Mouse (Mus musculus): ENCODE data around the gene Speg. TPM values are rescaled to one million over a fixed set of nuclear protein-coding genes. Genes with fewer than 3 reads are reported as not detected.

Gene Speg
- polyA plus RNA-seq, 1 experiment from 2014 or later, result 32.9 TPM

DNA sequence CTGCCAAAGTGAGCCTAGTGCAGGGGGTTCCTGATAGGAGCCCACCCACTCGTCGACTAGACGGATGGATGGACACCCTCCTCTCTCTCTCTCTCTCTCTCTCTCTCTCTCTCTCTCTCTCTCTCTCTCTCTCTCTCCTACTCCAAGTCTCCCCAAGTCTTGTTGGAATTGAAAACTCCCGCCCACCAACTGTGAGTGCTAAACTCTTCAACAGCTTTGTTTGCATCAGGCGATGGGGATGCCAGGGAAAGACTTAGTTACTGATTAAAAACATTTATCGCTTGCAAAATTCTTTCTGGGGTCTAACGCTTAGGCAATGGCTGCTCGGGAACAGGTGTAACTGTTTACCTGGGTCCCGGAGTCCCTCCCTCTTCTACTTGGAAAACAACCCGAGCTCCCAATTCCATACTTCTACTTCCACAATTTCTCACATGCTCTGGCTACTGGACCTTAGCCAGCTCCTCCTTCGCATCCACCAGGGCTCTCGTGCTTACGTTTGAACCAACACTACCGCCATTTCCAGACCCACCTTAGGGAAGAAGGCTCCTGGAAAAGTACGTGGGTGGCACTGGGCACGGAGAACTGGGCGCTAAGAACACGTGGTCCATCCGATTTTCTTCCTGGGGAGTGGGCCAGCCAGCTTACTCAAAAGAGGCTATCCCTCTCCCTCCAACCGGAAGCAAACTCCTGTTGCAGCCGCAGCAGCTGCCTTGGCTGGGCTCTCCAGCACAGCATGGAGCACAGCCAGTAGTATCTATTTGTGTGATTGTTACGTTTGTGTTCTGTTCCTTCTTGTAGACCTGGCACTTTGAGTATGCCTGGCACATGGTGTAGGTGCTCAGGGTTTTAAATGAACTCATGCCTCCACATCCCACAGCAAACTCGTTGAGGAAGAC lies 83.9 kb downstream of the Speg start:
- Histone ChIP-seq H3K36me3 (ENCODE audit: control insufficient read depth, insufficient read depth, low read length) (no peaks in the 10 kb centered on the region), H3K9ac (ENCODE audit: low read length) (peak overlapping the region; percentile 43), H3K4me2 (ENCODE audit: low read depth, severe bottlenecking) (peak overlapping the region; percentile 63), H3K9me3 (ENCODE audit: control insufficient read depth, low read length) (no peaks in the 10 kb centered on the region), H3K4me1 (ENCODE audit: control insufficient read depth, insufficient read depth, low read length) (peaks cover 37% of the 10 kb centered on the region), H3K4me3 (ENCODE audit: low read depth, low read length) (peak overlapping the region; percentile 25), H3K27ac (replicated peaks; ENCODE audit: low read depth, low read length) (no peak overlapping the region), H3K27me3 (ENCODE audit: control insufficient read depth, insufficient read depth, low read length) (peaks cover 9% of the 10 kb centered on the region)
- DNase-seq (ENCODE audit: low spot score) (no peak), ATAC-seq (ENCODE audit: insufficient number of reproducible peaks, low FRiP score, low TSS enrichment, low read depth) (no peak)
- 11% methylated on average over 23 of the region's 23 CpGs for WGBS

DNA sequence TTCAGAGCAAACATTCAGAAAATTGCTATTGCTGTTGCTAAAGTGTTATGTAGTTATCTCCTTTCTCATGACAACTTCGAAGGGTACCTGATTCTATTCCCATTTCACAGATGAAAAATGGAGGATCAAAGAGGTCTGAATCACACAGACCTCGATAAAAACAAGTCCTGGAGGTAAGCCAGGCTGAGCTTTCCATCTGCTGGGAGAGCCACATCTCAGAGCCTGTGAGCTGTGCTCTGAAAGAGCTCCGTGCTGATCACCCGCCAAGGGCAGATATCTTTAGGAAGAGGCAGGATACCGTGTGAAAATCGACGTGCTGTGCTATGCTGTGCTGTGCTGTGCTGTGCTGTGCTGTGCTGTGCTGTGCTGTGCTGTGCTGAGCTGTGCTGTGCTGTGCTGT lies 85.2 kb downstream of the Speg start:
- Histone ChIP-seq H3K36me3 (ENCODE audit: control insufficient read depth, insufficient read depth, low read length) (no peaks in the 10 kb centered on the region), H3K4me1 (ENCODE audit: control insufficient read depth, insufficient read depth, low read length) (peaks cover 29% of the 10 kb centered on the region), H3K9me3 (ENCODE audit: control insufficient read depth, low read length) (no peaks in the 10 kb centered on the region), H3K4me3 (ENCODE audit: low read depth, low read length) (no peak overlapping the region), H3K4me2 (ENCODE audit: low read depth, severe bottlenecking) (no peak overlapping the region), H3K27ac (replicated peaks; ENCODE audit: low read depth, low read length) (no peak overlapping the region), H3K9ac (ENCODE audit: low read length) (no peak overlapping the region), H3K27me3 (ENCODE audit: control insufficient read depth, insufficient read depth, low read length) (peaks cover 9% of the 10 kb centered on the region)
- ATAC-seq (ENCODE audit: insufficient number of reproducible peaks, low FRiP score, low TSS enrichment, low read depth), result no peak
- 86% methylated on average over 7 of the region's 7 CpGs for WGBS
- DNase-seq (ENCODE audit: low spot score), result no peak

DNA sequence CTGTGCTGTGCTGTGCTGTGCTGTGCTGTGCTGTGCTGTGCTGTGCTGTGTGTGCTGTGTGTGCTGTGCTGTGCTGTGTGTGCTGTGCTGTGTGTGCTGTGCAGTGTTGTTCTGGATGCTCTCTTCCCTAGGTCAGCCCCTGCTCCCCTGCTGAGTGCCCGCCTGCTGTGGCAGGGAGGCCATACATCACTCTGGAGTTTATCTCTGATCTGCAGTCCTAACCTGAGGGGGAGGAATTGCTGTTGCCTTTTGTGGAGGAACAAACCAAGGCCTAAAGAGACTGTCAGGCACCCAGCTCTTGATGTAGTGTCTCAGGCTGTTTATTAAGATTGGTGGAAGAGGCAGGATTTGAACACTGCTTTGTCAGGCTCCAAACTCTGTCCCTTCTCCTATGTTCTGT lies 87.5 kb downstream of the Speg start:
- Histone ChIP-seq H3K36me3 (ENCODE audit: control insufficient read depth, insufficient read depth, low read length) (no peaks in the 10 kb centered on the region), H3K4me3 (ENCODE audit: low read depth, low read length) (no peak overlapping the region), H3K9me3 (ENCODE audit: control insufficient read depth, low read length) (no peaks in the 10 kb centered on the region), H3K27ac (replicated peaks; ENCODE audit: low read depth, low read length) (no peak overlapping the region), H3K9ac (ENCODE audit: low read length) (no peak overlapping the region), H3K4me2 (ENCODE audit: low read depth, severe bottlenecking) (no peak overlapping the region), H3K4me1 (ENCODE audit: control insufficient read depth, insufficient read depth, low read length) (peaks cover 11% of the 10 kb centered on the region), H3K27me3 (ENCODE audit: control insufficient read depth, insufficient read depth, low read length) (peaks cover 6% of the 10 kb centered on the region; the same call in 1 of the 2 replicates)
- 40% methylated on average over 1 of the region's 1 CpGs for WGBS
- ATAC-seq (ENCODE audit: insufficient number of reproducible peaks, low FRiP score, low TSS enrichment, low read depth) (no peak), DNase-seq (ENCODE audit: low spot score) (no peak)

DNA sequence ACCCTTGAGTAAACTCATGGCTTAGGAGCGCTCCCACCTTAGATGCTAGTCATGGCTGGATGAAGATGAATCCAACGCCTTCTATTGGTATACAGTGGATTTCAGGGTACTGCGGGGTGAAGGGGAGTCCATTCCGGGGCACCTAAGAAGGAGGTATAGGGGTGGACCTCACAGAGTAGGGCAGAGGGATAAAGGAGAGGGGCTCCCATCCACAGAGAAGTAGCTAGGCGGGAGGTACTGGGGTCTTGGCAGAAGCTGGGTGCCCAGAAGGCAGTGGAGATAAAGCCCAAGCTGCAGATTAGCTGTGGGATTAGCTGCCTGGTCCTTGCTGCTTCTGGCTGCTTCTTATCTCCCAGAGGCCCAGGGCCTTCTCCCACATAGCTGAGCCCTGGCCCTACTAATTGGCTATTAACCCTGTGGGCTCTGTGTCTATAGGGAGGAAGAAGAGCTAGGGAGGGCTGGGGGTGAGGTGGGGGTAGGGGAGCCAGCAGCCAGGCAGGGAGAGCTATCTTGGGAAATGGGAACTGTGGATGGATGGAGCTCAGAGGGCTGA lies 88.6 kb downstream of the Speg start:
- WGBS, result 73% methylated on average over 5 of the region's 5 CpGs
- Histone ChIP-seq H3K27ac (replicated peaks; ENCODE audit: low read depth, low read length) (no peak overlapping the region), H3K36me3 (ENCODE audit: control insufficient read depth, insufficient read depth, low read length) (no peaks in the 10 kb centered on the region), H3K9me3 (ENCODE audit: control insufficient read depth, low read length) (no peaks in the 10 kb centered on the region), H3K4me3 (ENCODE audit: low read depth, low read length) (no peak overlapping the region), H3K27me3 (ENCODE audit: control insufficient read depth, insufficient read depth, low read length) (no peaks in the 10 kb centered on the region; the same call in 1 of the 2 replicates), H3K4me1 (ENCODE audit: control insufficient read depth, insufficient read depth, low read length) (peaks cover under 1% of the 10 kb centered on the region), H3K4me2 (ENCODE audit: low read depth, severe bottlenecking) (no peak overlapping the region; the same call in 1 of the 2 replicates), H3K9ac (ENCODE audit: low read length) (0 out of 2 replicates have a peak overlapping the region, but pooled peaks have one; percentile 7)
- ATAC-seq (ENCODE audit: insufficient number of reproducible peaks, low FRiP score, low TSS enrichment, low read depth), result no peak
- DNase-seq (ENCODE audit: low spot score), result no peak

DNA sequence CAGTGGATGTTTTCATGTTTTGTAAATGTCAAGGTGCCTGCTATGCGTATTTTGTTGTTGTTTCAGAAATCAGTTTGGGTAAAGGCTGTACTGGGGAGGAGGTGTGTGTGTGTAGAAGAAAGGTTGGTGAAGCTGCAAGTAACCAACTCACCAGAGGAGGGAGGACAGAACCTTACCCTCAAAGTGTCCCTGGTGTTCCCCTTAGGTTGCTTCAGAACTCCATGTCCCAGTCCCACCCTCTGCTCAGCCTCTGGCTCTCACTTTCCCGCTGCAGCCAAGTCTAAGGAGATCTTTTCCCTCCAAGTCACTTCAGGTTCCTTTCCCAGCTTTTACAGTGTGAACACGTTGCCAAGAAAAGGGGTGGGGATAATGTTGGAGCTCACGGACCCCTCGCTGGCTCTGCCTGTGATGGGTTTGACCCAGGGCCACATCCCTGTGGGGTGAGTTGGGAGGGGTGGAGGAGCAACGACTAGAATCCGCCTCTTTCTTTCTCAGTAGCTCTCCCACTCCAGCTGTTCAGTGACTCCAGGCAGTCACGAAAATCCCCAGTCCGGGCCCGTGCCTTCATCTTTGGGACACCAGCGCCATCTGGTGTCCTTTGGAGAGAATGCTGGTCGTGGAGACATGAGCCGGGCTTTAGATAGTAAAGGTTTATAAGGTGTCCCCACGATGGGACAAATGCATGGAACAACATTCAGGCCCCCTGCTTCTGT lies 92.3 kb downstream of the Speg start:
- Histone ChIP-seq H3K27me3 (ENCODE audit: control insufficient read depth, insufficient read depth, low read length) (peaks cover 2% of the 10 kb centered on the region; the same call in 1 of the 2 replicates), H3K27ac (replicated peaks; ENCODE audit: low read depth, low read length) (no peak overlapping the region), H3K36me3 (ENCODE audit: control insufficient read depth, insufficient read depth, low read length) (no peaks in the 10 kb centered on the region), H3K4me2 (ENCODE audit: low read depth, severe bottlenecking) (no peak overlapping the region), H3K9me3 (ENCODE audit: control insufficient read depth, low read length) (no peaks in the 10 kb centered on the region), H3K4me3 (ENCODE audit: low read depth, low read length) (no peak overlapping the region), H3K9ac (ENCODE audit: low read length) (no peak overlapping the region; the same call in 1 of the 2 replicates), H3K4me1 (ENCODE audit: control insufficient read depth, insufficient read depth, low read length) (no peaks in the 10 kb centered on the region)
- WGBS, result 6% methylated on average over 14 of the region's 14 CpGs
- peak; percentile 46; the same call in 1 of the 2 replicates for ATAC-seq (ENCODE audit: insufficient number of reproducible peaks, low FRiP score, low TSS enrichment, low read depth)
- DNase-seq (ENCODE audit: low spot score), result peak; percentile 92

DNA sequence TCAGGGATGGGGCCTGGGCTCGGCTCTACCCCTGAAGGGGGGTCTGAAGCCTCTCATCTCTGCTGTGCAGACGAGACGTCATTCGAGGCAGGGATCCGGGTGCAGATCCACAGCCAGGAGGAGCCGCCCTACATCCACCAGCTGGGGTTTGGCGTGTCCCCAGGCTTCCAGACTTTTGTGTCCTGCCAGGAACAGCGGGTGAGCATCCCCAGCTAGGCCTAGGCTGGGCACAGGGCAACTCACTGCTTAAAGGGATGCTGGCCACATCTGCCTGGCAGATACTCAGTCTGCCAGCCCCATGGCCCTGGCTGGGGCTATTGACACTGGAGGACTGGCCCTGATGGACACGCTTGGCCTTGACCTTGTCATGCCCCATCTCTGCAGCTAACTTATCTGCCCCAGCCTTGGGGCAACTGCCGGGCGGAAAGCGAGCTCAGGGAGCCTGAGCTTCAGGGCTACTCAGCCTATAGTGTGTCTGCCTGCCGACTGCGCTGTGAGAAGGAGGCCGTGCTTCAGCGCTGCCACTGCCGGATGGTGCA lies 94.3 kb downstream of the Speg start:
- Histone ChIP-seq H3K9ac (ENCODE audit: low read length) (no peak overlapping the region), H3K27me3 (ENCODE audit: control insufficient read depth, insufficient read depth, low read length) (peaks cover 2% of the 10 kb centered on the region; the same call in 1 of the 2 replicates), H3K9me3 (ENCODE audit: control insufficient read depth, low read length) (no peaks in the 10 kb centered on the region), H3K4me3 (ENCODE audit: low read depth, low read length) (no peak overlapping the region), H3K27ac (replicated peaks; ENCODE audit: low read depth, low read length) (no peak overlapping the region), H3K36me3 (ENCODE audit: control insufficient read depth, insufficient read depth, low read length) (no peaks in the 10 kb centered on the region), H3K4me2 (ENCODE audit: low read depth, severe bottlenecking) (no peak overlapping the region), H3K4me1 (ENCODE audit: control insufficient read depth, insufficient read depth, low read length) (no peaks in the 10 kb centered on the region)
- ATAC-seq (ENCODE audit: insufficient number of reproducible peaks, low FRiP score, low TSS enrichment, low read depth), result no peak
- no peak for DNase-seq (ENCODE audit: low spot score)
- WGBS, result 73% methylated on average over 17 of the region's 17 CpGs

DNA sequence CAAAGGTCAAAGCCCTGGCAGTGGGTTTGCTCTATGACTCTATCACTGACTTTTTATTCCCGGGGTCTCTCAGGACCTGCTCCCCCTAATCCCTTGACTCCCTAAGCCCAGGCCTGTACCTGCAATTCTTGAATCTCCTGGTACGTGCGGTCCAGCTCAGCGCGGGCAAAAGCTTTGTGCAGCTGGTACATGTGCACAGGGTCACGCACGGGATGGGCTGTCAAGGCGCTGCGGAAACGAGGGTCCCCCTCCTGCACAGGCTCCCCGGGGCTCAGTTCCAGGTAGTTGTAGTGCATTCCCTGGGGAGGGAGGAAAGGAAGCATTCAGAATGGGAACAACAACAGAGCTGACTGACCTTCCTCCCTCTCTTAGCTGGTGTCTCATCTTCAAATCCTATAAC lies 101.3 kb downstream of the Speg start:
- ATAC-seq (ENCODE audit: insufficient number of reproducible peaks, low FRiP score, low TSS enrichment, low read depth), result no peak
- Histone ChIP-seq H3K27ac (replicated peaks; ENCODE audit: low read depth, low read length) (no peak overlapping the region), H3K4me3 (ENCODE audit: low read depth, low read length) (no peak overlapping the region), H3K9me3 (ENCODE audit: control insufficient read depth, low read length) (no peaks in the 10 kb centered on the region), H3K27me3 (ENCODE audit: control insufficient read depth, insufficient read depth, low read length) (peaks cover 19% of the 10 kb centered on the region), H3K4me2 (ENCODE audit: low read depth, severe bottlenecking) (no peak overlapping the region), H3K9ac (ENCODE audit: low read length) (no peak overlapping the region), H3K4me1 (ENCODE audit: control insufficient read depth, insufficient read depth, low read length) (peaks cover 16% of the 10 kb centered on the region), H3K36me3 (ENCODE audit: control insufficient read depth, insufficient read depth, low read length) (peaks cover 7% of the 10 kb centered on the region)
- 93% methylated on average over 11 of the region's 11 CpGs for WGBS
- no peak for DNase-seq (ENCODE audit: low spot score)

Measured in limb, embryonic 11.5 days (tissue).